Mouse (Mus musculus): Measurements from ENCODE around the gene Fads6.

The Fads6 gene

GRCm38 (mm10) chr11:115334531-115334930 lies 37.1 kb upstream of the Fads6 start, which contains the start of gene Otop3:
Gene Otop3, plus strand, starts transcription at chr11:115334731.
- TF ChIP-seq CTCF (conservative IDR thresholded peaks at IDR 0.05; ENCODE audit: low read length) (no peak), NANOG (IDR thresholded peaks at IDR 0.05; ENCODE audit: borderline replicate concordance, low read length) (no peak), POU5F1 (IDR thresholded peaks at IDR 0.05; ENCODE audit: borderline replicate concordance, low read length) (no peak)
- H3K9me3 ChIP-seq (ENCODE audit: low read length), result no peaks in the 10 kb centered on the region
- H3K4me1 ChIP-seq (replicated peaks; ENCODE audit: low read depth, low read length), result peaks cover 19% of the 10 kb centered on the region
- peaks cover 90% of the 10 kb centered on the region for H3K27me3 ChIP-seq (ENCODE audit: insufficient read depth, low read length)
- peak within 1 kb of the TSS; percentile 32; the same call in 1 of the 2 replicates for H3K4me3 ChIP-seq (replicated peaks; ENCODE audit: low read length)
- no peaks in the 10 kb centered on the region for H3K36me3 ChIP-seq (ENCODE audit: insufficient read depth, low read length)

GRCm38 (mm10) chr11:115329339-115329738 lies 31.9 kb upstream of the Fads6 start:
- Histone ChIP-seq H3K9me3 (ENCODE audit: low read length) (no peaks in the 10 kb centered on the region), H3K36me3 (ENCODE audit: insufficient read depth, low read length) (no peaks in the 10 kb centered on the region), H3K27me3 (ENCODE audit: insufficient read depth, low read length) (peaks cover 80% of the 10 kb centered on the region), H3K4me1 (replicated peaks; ENCODE audit: low read depth, low read length) (peaks cover 20% of the 10 kb centered on the region), H3K4me3 (replicated peaks; ENCODE audit: low read length) (no peak overlapping the region)
- TF ChIP-seq CTCF (conservative IDR thresholded peaks at IDR 0.05; ENCODE audit: low read length) (peak; percentile 68), NANOG (IDR thresholded peaks at IDR 0.05; ENCODE audit: borderline replicate concordance, low read length) (no peak)

GRCm38 (mm10) chr11:115326730-115327129 lies 29.3 kb upstream of the Fads6 start:
- Histone ChIP-seq H3K36me3 (ENCODE audit: insufficient read depth, low read length) (no peaks in the 10 kb centered on the region), H3K4me1 (replicated peaks; ENCODE audit: low read depth, low read length) (peaks cover 38% of the 10 kb centered on the region), H3K4me3 (replicated peaks; ENCODE audit: low read length) (no peak overlapping the region), H3K9me3 (ENCODE audit: low read length) (no peaks in the 10 kb centered on the region), H3K27me3 (ENCODE audit: insufficient read depth, low read length) (peaks cover 80% of the 10 kb centered on the region)
- TF ChIP-seq NANOG (IDR thresholded peaks at IDR 0.05; ENCODE audit: borderline replicate concordance, low read length), result no peak
- no peak for TF ChIP-seq POU5F1 (IDR thresholded peaks at IDR 0.05; ENCODE audit: borderline replicate concordance, low read length)
- no peak for TF ChIP-seq CTCF (conservative IDR thresholded peaks at IDR 0.05; ENCODE audit: low read length)

GRCm38 (mm10) chr11:115323354-115323753 lies 25.9 kb upstream of the Fads6 start:
- no peaks in the 10 kb centered on the region for H3K9me3 ChIP-seq (ENCODE audit: low read length)
- peak overlapping the region; percentile 60 for H3K4me3 ChIP-seq (replicated peaks; ENCODE audit: low read length)
- TF ChIP-seq NANOG (IDR thresholded peaks at IDR 0.05; ENCODE audit: borderline replicate concordance, low read length) (no peak), CTCF (conservative IDR thresholded peaks at IDR 0.05; ENCODE audit: low read length) (no peak), POU5F1 (IDR thresholded peaks at IDR 0.05; ENCODE audit: borderline replicate concordance, low read length) (no peak)
- H3K4me1 ChIP-seq (replicated peaks; ENCODE audit: low read depth, low read length), result peaks cover 59% of the 10 kb centered on the region
- peaks cover 82% of the 10 kb centered on the region for H3K27me3 ChIP-seq (ENCODE audit: insufficient read depth, low read length)
- no peaks in the 10 kb centered on the region for H3K36me3 ChIP-seq (ENCODE audit: insufficient read depth, low read length)

- no peaks in the 10 kb centered on the region for H3K36me3 ChIP-seq (ENCODE audit: insufficient read depth, low read length)
- H3K27me3 ChIP-seq (ENCODE audit: insufficient read depth, low read length), result peaks cover 83% of the 10 kb centered on the region
- H3K4me3 ChIP-seq (replicated peaks; ENCODE audit: low read length), result peak within 1 kb of the TSS; percentile 60
- peaks cover 72% of the 10 kb centered on the region for H3K4me1 ChIP-seq (replicated peaks; ENCODE audit: low read depth, low read length)
- no peaks in the 10 kb centered on the region for H3K9me3 ChIP-seq (ENCODE audit: low read length)
- no peak for TF ChIP-seq POU5F1 (IDR thresholded peaks at IDR 0.05; ENCODE audit: borderline replicate concordance, low read length)
- no peak for TF ChIP-seq NANOG (IDR thresholded peaks at IDR 0.05; ENCODE audit: borderline replicate concordance, low read length)
- peak; percentile 81 for TF ChIP-seq CTCF (conservative IDR thresholded peaks at IDR 0.05; ENCODE audit: low read length)
Measured at GRCm38 (mm10) chr11:115321906-115322693, 24.6 kb upstream of the Fads6 start, which contains the start of gene Ush1g. Gene Ush1g, minus strand, starts transcription at chr11:115322041.

- H3K36me3 ChIP-seq (ENCODE audit: insufficient read depth, low read length), result no peaks in the 10 kb centered on the region
- TF ChIP-seq NANOG (IDR thresholded peaks at IDR 0.05; ENCODE audit: borderline replicate concordance, low read length) (no peak), CTCF (conservative IDR thresholded peaks at IDR 0.05; ENCODE audit: low read length) (no peak)
- peak overlapping the region; percentile 56 for H3K4me3 ChIP-seq (replicated peaks; ENCODE audit: low read length)
- H3K4me1 ChIP-seq (replicated peaks; ENCODE audit: low read depth, low read length), result peaks cover 57% of the 10 kb centered on the region
- no peaks in the 10 kb centered on the region; the same call in 1 of the 2 replicates for H3K9me3 ChIP-seq (ENCODE audit: low read length)
- H3K27me3 ChIP-seq (ENCODE audit: insufficient read depth, low read length), result peaks cover 98% of the 10 kb centered on the region
Measured at GRCm38 (mm10) chr11:115319704-115320383, 22.4 kb upstream of the Fads6 start.

GRCm38 (mm10) chr11:115318245-115319027 lies 21.0 kb upstream of the Fads6 start:
- Histone ChIP-seq H3K9me3 (ENCODE audit: low read length) (no peaks in the 10 kb centered on the region; the same call in 1 of the 2 replicates), H3K36me3 (ENCODE audit: insufficient read depth, low read length) (no peaks in the 10 kb centered on the region), H3K4me1 (replicated peaks; ENCODE audit: low read depth, low read length) (peaks cover 52% of the 10 kb centered on the region), H3K4me3 (replicated peaks; ENCODE audit: low read length) (peak overlapping the region; percentile 67), H3K27me3 (ENCODE audit: insufficient read depth, low read length) (peaks cover 97% of the 10 kb centered on the region)
- TF ChIP-seq POU5F1 (IDR thresholded peaks at IDR 0.05; ENCODE audit: borderline replicate concordance, low read length) (no peak), CTCF (conservative IDR thresholded peaks at IDR 0.05; ENCODE audit: low read length) (no peak), NANOG (IDR thresholded peaks at IDR 0.05; ENCODE audit: borderline replicate concordance, low read length) (no peak)

GRCm38 (mm10) chr11:115317204-115317603 lies 19.7 kb upstream of the Fads6 start:
- TF ChIP-seq NANOG (IDR thresholded peaks at IDR 0.05; ENCODE audit: borderline replicate concordance, low read length), result no peak
- TF ChIP-seq CTCF (conservative IDR thresholded peaks at IDR 0.05; ENCODE audit: low read length), result 0 out of 2 replicates have a peak, but pooled peaks have one; percentile 2
- TF ChIP-seq POU5F1 (IDR thresholded peaks at IDR 0.05; ENCODE audit: borderline replicate concordance, low read length), result no peak
- Histone ChIP-seq H3K27me3 (ENCODE audit: insufficient read depth, low read length) (peaks cover 97% of the 10 kb centered on the region), H3K4me1 (replicated peaks; ENCODE audit: low read depth, low read length) (peaks cover 40% of the 10 kb centered on the region), H3K4me3 (replicated peaks; ENCODE audit: low read length) (no peak overlapping the region), H3K36me3 (ENCODE audit: insufficient read depth, low read length) (no peaks in the 10 kb centered on the region), H3K9me3 (ENCODE audit: low read length) (no peaks in the 10 kb centered on the region; the same call in 1 of the 2 replicates)

Data from E14TG2a.4 (cell line).